Mouse (Mus musculus): ENCODE data around the gene Klhl29. TPM values are rescaled to one million over a fixed set of nuclear protein-coding genes. Genes with fewer than 3 reads are reported as not detected.

Klhl29 gene
- polyA plus RNA-seq, 1 experiment from 2014 or later = 2.9 TPM

- Histone ChIP-seq H3K4me3 (ENCODE audit: low read depth, low read length) (no peak overlapping the region), H3K27ac (replicated peaks; ENCODE audit: low read depth, low read length) (no peak overlapping the region), H3K36me3 (ENCODE audit: control insufficient read depth, insufficient read depth, low read length) (no peaks in the 10 kb centered on the region), H3K9ac (ENCODE audit: low read length) (no peak overlapping the region), H3K9me3 (ENCODE audit: control insufficient read depth, low read length) (no peaks in the 10 kb centered on the region), H3K4me1 (ENCODE audit: control insufficient read depth, insufficient read depth, low read length) (no peaks in the 10 kb centered on the region), H3K4me2 (ENCODE audit: low read depth, severe bottlenecking) (no peak overlapping the region), H3K27me3 (ENCODE audit: control insufficient read depth, insufficient read depth, low read length) (no peaks in the 10 kb centered on the region)
- DNase-seq (ENCODE audit: low spot score) = no peak
- WGBS = 75% methylated on average over 5 of the region's 5 CpGs
- ATAC-seq (ENCODE audit: insufficient number of reproducible peaks, low FRiP score, low TSS enrichment, low read depth) = no peak
Measured at GRCm38 (mm10) chr12:5176716-5177341, 198.7 kb downstream of the Klhl29 start.

- Histone ChIP-seq H3K36me3 (ENCODE audit: control insufficient read depth, insufficient read depth, low read length) (no peaks in the 10 kb centered on the region), H3K27ac (replicated peaks; ENCODE audit: low read depth, low read length) (no peak overlapping the region), H3K9me3 (ENCODE audit: control insufficient read depth, low read length) (no peaks in the 10 kb centered on the region), H3K4me2 (ENCODE audit: low read depth, severe bottlenecking) (no peak overlapping the region), H3K9ac (ENCODE audit: low read length) (no peak overlapping the region), H3K4me1 (ENCODE audit: control insufficient read depth, insufficient read depth, low read length) (0 out of 2 replicates have a peak, but pooled peaks cover 8% of the 10 kb centered on the region), H3K27me3 (ENCODE audit: control insufficient read depth, insufficient read depth, low read length) (no peaks in the 10 kb centered on the region), H3K4me3 (ENCODE audit: low read depth, low read length) (no peak overlapping the region)
- ATAC-seq (ENCODE audit: insufficient number of reproducible peaks, low FRiP score, low TSS enrichment, low read depth) = peak; percentile 26; the same call in 1 of the 2 replicates
- 15% methylated on average over 6 of the region's 6 CpGs for WGBS
- peak; percentile 63 for DNase-seq (ENCODE audit: low spot score)
Measured at GRCm38 (mm10) chr12:5166141-5166540, 209.3 kb downstream of the Klhl29 start.

- H3K4me3 ChIP-seq (ENCODE audit: low read depth, low read length) = no peak overlapping the region
- no peak overlapping the region for H3K4me2 ChIP-seq (ENCODE audit: low read depth, severe bottlenecking)
- H3K9me3 ChIP-seq (ENCODE audit: control insufficient read depth, low read length) = no peaks in the 10 kb centered on the region
- H3K36me3 ChIP-seq (ENCODE audit: control insufficient read depth, insufficient read depth, low read length) = no peaks in the 10 kb centered on the region
- H3K4me1 ChIP-seq (ENCODE audit: control insufficient read depth, insufficient read depth, low read length) = 0 out of 2 replicates have a peak, but pooled peaks cover 8% of the 10 kb centered on the region
- H3K9ac ChIP-seq (ENCODE audit: low read length) = 0 out of 2 replicates have a peak overlapping the region, but pooled peaks have one; percentile 5
- WGBS = 27% methylated on average over 9 of the region's 9 CpGs
- ATAC-seq (ENCODE audit: insufficient number of reproducible peaks, low FRiP score, low TSS enrichment, low read depth) = no peak
- no peak for DNase-seq (ENCODE audit: low spot score)
- no peaks in the 10 kb centered on the region for H3K27me3 ChIP-seq (ENCODE audit: control insufficient read depth, insufficient read depth, low read length)
- H3K27ac ChIP-seq (replicated peaks; ENCODE audit: low read depth, low read length) = no peak overlapping the region
Measured at GRCm38 (mm10) chr12:5165411-5165810, 210.1 kb downstream of the Klhl29 start.

- Histone ChIP-seq H3K4me1 (ENCODE audit: control insufficient read depth, insufficient read depth, low read length) (0 out of 2 replicates have a peak, but pooled peaks cover 8% of the 10 kb centered on the region), H3K9ac (ENCODE audit: low read length) (no peak overlapping the region), H3K9me3 (ENCODE audit: control insufficient read depth, low read length) (no peaks in the 10 kb centered on the region), H3K4me3 (ENCODE audit: low read depth, low read length) (no peak overlapping the region), H3K4me2 (ENCODE audit: low read depth, severe bottlenecking) (no peak overlapping the region), H3K36me3 (ENCODE audit: control insufficient read depth, insufficient read depth, low read length) (no peaks in the 10 kb centered on the region), H3K27ac (replicated peaks; ENCODE audit: low read depth, low read length) (no peak overlapping the region), H3K27me3 (ENCODE audit: control insufficient read depth, insufficient read depth, low read length) (no peaks in the 10 kb centered on the region)
- ATAC-seq (ENCODE audit: insufficient number of reproducible peaks, low FRiP score, low TSS enrichment, low read depth) (no peak), DNase-seq (ENCODE audit: low spot score) (no peak)
- 85% methylated on average over 6 of the region's 6 CpGs for WGBS
Measured at GRCm38 (mm10) chr12:5162672-5163071, 212.8 kb downstream of the Klhl29 start.

GRCm38 (mm10) chr12:5161631-5162030 is 213.9 kb downstream of the Klhl29 start:
- H3K9me3 ChIP-seq (ENCODE audit: control insufficient read depth, low read length) = no peaks in the 10 kb centered on the region
- no peaks in the 10 kb centered on the region for H3K36me3 ChIP-seq (ENCODE audit: control insufficient read depth, insufficient read depth, low read length)
- 0 out of 2 replicates have a peak, but pooled peaks cover 8% of the 10 kb centered on the region for H3K4me1 ChIP-seq (ENCODE audit: control insufficient read depth, insufficient read depth, low read length)
- ATAC-seq (ENCODE audit: insufficient number of reproducible peaks, low FRiP score, low TSS enrichment, low read depth) (no peak), DNase-seq (ENCODE audit: low spot score) (no peak)
- H3K4me2 ChIP-seq (ENCODE audit: low read depth, severe bottlenecking) = no peak overlapping the region
- no peak overlapping the region for H3K27ac ChIP-seq (replicated peaks; ENCODE audit: low read depth, low read length)
- WGBS = 86% methylated on average over 4 of the region's 4 CpGs
- H3K27me3 ChIP-seq (ENCODE audit: control insufficient read depth, insufficient read depth, low read length) = no peaks in the 10 kb centered on the region
- no peak overlapping the region for H3K9ac ChIP-seq (ENCODE audit: low read length)
- H3K4me3 ChIP-seq (ENCODE audit: low read depth, low read length) = no peak overlapping the region

- no peak for ATAC-seq (ENCODE audit: insufficient number of reproducible peaks, low FRiP score, low TSS enrichment, low read depth)
- 84% methylated on average over 5 of the region's 5 CpGs for WGBS
Measured at GRCm38 (mm10) chr12:5157931-5158481, 217.5 kb downstream of the Klhl29 start.

GRCm38 (mm10) chr12:5157021-5157681 is 218.3 kb downstream of the Klhl29 start:
- 74% methylated on average over 6 of the region's 6 CpGs for WGBS
- Histone ChIP-seq H3K27ac (replicated peaks; ENCODE audit: low read depth, low read length) (no peak overlapping the region), H3K4me1 (ENCODE audit: control insufficient read depth, insufficient read depth, low read length) (0 out of 2 replicates have a peak, but pooled peaks cover 2% of the 10 kb centered on the region), H3K9ac (ENCODE audit: low read length) (no peak overlapping the region), H3K36me3 (ENCODE audit: control insufficient read depth, insufficient read depth, low read length) (no peaks in the 10 kb centered on the region), H3K4me2 (ENCODE audit: low read depth, severe bottlenecking) (no peak overlapping the region), H3K4me3 (ENCODE audit: low read depth, low read length) (no peak overlapping the region), H3K9me3 (ENCODE audit: control insufficient read depth, low read length) (no peaks in the 10 kb centered on the region), H3K27me3 (ENCODE audit: control insufficient read depth, insufficient read depth, low read length) (no peaks in the 10 kb centered on the region)
- no peak for ATAC-seq (ENCODE audit: insufficient number of reproducible peaks, low FRiP score, low TSS enrichment, low read depth)
- DNase-seq (ENCODE audit: low spot score) = no peak

More at GRCm38 (mm10) chr12:5157931-5158481, 217.5 kb downstream of the Klhl29 start:
- Histone ChIP-seq H3K4me2 (ENCODE audit: low read depth, severe bottlenecking) (no peak overlapping the region), H3K4me1 (ENCODE audit: control insufficient read depth, insufficient read depth, low read length) (0 out of 2 replicates have a peak, but pooled peaks cover 2% of the 10 kb centered on the region), H3K9ac (ENCODE audit: low read length) (no peak overlapping the region), H3K27ac (replicated peaks; ENCODE audit: low read depth, low read length) (no peak overlapping the region), H3K9me3 (ENCODE audit: control insufficient read depth, low read length) (no peaks in the 10 kb centered on the region), H3K4me3 (ENCODE audit: low read depth, low read length) (no peak overlapping the region), H3K36me3 (ENCODE audit: control insufficient read depth, insufficient read depth, low read length) (no peaks in the 10 kb centered on the region), H3K27me3 (ENCODE audit: control insufficient read depth, insufficient read depth, low read length) (no peaks in the 10 kb centered on the region)
- DNase-seq (ENCODE audit: low spot score) = no peak

- 78% methylated on average over 3 of the region's 3 CpGs for WGBS
- DNase-seq (ENCODE audit: low spot score) = no peak
Measured at GRCm38 (mm10) chr12:5155177-5155576, 220.3 kb downstream of the Klhl29 start.

More at GRCm38 (mm10) chr12:5155177-5155576, 220.3 kb downstream of the Klhl29 start:
- no peak overlapping the region for H3K4me2 ChIP-seq (ENCODE audit: low read depth, severe bottlenecking)
- H3K4me1 ChIP-seq (ENCODE audit: control insufficient read depth, insufficient read depth, low read length) = 0 out of 2 replicates have a peak, but pooled peaks cover 5% of the 10 kb centered on the region
- H3K27me3 ChIP-seq (ENCODE audit: control insufficient read depth, insufficient read depth, low read length) = no peaks in the 10 kb centered on the region
- no peak overlapping the region for H3K9ac ChIP-seq (ENCODE audit: low read length)
- no peak for ATAC-seq (ENCODE audit: insufficient number of reproducible peaks, low FRiP score, low TSS enrichment, low read depth)
- H3K4me3 ChIP-seq (ENCODE audit: low read depth, low read length) = no peak overlapping the region
- H3K9me3 ChIP-seq (ENCODE audit: control insufficient read depth, low read length) = no peaks in the 10 kb centered on the region
- H3K36me3 ChIP-seq (ENCODE audit: control insufficient read depth, insufficient read depth, low read length) = no peaks in the 10 kb centered on the region
- H3K27ac ChIP-seq (replicated peaks; ENCODE audit: low read depth, low read length) = no peak overlapping the region

Measured in limb, embryonic 11.5 days (tissue).